Mouse (Mus musculus) bone marrow macrophage, adult 2 months (primary cell): ENCODE results near the gene Prkaa2.

Experiments
- CTCF ChIP-seq: IDR thresholded peaks from 2 replicates; pipeline ENCODE4 v1.5.1; 2012; ENCODE audit warnings: low read depth, mild to moderate bottlenecking, low read length, moderate library complexity
- POLR2A ChIP-seq: IDR thresholded peaks from 2 replicates; pipeline ENCODE4 v1.6.1; 2012; ENCODE audit warnings: mild to moderate bottlenecking, low read depth, low read length, borderline replicate concordance

DNA sequence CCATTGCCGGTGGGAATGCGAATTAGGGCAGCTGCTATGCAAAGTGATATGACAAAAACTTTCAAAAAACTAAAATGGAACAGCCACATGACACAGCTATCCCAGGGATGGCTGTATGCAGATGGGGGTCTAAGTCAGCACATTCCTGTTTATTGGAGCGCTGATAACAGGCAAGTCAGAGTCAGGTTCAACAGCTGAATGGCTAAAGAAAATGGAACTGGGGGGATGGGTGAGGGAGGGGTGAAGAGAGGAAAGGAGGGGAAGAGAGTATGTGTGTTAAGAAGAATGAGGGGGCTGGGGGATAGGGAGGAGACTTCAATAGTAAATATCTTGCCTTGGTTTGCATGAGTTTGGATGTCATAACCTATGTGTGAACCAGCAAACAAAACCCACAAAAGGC is 117.4 kb downstream of the Prkaa2 start:
- no peak for TF ChIP-seq CTCF
- no peak for TF ChIP-seq POLR2A
